Mouse (Mus musculus): Measurements from ENCODE around the gene Ccdc115. TPM values are rescaled to one million over a fixed set of nuclear protein-coding genes. Genes with fewer than 3 reads are reported as not detected.
A peak's percentile ranks its signal among the peaks of the same experiment; 100 is the strongest.

Gene Ccdc115
- 45.3 and 47.0 TPM in 2 replicates for polyA plus RNA-seq (2015; fragmentation: Nextera tagmentation; extraction: Ambion mirVana)

DNA sequence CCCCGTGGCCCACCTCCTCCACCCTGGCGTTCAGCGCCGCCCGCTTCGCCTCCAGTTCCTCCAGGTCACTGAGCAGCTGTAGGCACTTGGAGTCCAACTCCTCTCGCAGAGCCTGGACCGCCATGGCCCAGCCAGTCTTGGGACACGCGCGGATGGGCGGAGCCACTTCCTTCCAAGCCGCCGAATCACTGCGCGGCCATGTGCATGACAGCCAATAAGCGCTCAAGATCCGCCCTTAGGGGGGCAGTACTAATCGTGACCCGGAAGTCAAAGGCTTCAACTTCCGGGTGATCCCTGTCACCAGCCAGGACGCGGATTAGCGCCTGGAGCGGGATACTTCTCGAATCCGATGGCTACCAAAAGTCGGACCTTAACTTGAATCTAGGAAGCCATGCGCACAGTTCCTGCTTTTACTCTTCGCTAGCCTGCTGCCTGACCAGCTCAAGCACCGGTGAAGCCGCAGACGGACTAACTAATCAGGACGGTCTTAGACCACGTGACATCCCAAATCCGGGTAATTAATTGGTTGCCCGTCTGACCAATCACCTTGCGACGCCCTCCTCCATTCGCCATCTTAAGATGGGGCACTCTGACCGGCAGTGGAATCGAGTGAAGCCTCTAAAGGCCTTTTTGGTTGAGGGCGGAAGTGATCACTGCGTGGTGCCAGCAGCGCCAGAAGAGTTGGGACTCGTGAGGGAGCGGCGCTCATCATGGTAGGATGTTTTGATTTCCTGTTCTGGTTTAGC lies at the start of gene Ccdc115, which contains the start of gene Imp4:
Gene Ccdc115, minus strand, starts transcription at position 458 of the 746 bp plus-strand sequence.
Gene Imp4, plus strand, starts transcription at position 637 of the 746 bp plus-strand sequence.
- peak within 1 kb of the TSS; percentile 77 for H3K4me3 ChIP-seq (ENCODE audit: low read length)
- H3K27me3 ChIP-seq (ENCODE audit: control insufficient read depth, insufficient read depth, low read length): no peaks in the 10 kb centered on the region
- no peaks in the 10 kb centered on the region for H3K9me3 ChIP-seq (replicated peaks; ENCODE audit: control insufficient read depth, low read length)
- peaks cover 21% of the 10 kb centered on the region for H3K36me3 ChIP-seq (ENCODE audit: control insufficient read depth, insufficient read depth)
- peaks cover 19% of the 10 kb centered on the region for H3K4me1 ChIP-seq (ENCODE audit: control insufficient read depth, insufficient read depth, low read length)
- peak within 1 kb of the TSS; percentile 73 for H3K27ac ChIP-seq (ENCODE audit: low read length)
- ATAC-seq (replicated peaks; ENCODE audit: extremely low read depth, insufficient read depth, low FRiP score): peak; percentile 94
- H3K9ac ChIP-seq (ENCODE audit: low read length): peak within 1 kb of the TSS; percentile 76
- under 1% methylated on average over 48 of the region's 48 CpGs for WGBS
- peak within 1 kb of the TSS; percentile 91 for H3K4me2 ChIP-seq (ENCODE audit: low read depth, low read length)

DNA sequence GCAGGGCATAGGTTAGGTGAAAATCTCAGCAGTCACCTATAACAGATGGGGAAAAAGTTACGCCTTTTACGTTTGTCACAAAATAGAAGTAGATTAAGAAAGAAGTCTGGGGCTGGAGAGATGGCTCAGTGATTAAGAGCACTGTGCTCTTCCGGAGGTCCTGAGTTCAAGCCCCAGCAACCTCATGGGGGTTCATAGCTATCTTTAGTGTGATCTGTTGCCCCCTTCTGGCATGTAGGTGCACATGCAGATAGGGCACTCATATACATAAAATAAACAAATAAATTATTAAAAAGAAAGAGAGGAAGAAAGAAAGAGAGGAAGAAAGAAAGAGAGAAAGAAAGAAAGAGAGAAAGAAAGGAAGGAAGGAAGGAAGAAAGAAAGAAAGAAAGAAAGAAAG lies 47.9 kb upstream of the Ccdc115 start:
- WGBS: 88% methylated on average over 3 of the region's 3 CpGs
- ATAC-seq (replicated peaks; ENCODE audit: extremely low read depth, insufficient read depth, low FRiP score): no peak

DNA sequence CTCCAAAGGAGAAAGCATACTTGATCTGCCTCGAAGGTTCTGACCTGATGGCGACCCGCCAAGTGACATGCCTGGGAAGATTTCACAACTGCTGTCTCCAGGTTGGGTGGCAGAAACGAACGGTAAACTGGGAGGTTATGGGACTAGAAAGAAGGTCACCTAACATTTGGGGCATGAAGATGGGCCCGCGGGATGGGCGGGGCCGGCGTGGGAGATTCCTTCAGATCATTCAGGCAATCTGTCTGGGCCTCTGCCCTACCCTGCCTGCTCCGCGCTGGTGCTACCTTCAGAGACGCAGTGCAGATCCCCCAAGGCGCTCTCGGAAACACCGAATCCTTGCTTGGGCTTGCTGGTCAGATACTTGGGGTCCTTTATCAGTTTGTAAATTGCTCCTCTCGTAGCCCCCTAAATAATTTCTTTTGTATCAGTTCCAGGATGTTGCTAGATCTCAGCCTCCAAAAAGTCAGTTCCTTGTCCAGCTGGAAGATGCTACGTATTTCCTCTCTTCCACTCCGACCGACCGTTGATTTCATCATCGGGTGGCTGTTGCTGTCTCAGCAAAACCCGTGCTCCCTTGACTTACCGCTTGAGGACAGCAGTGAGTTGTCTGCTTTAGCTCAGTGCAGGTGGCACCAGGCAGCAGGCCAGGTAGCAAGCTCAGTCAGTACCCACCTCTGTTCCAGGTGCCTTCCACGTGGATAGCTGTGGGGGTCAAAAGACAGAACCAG lies 46.2 kb upstream of the Ccdc115 start:
- Histone ChIP-seq H3K4me2 (ENCODE audit: low read depth, low read length) (peak overlapping the region; percentile 67), H3K9ac (ENCODE audit: low read length) (peak overlapping the region; percentile 33), H3K27me3 (ENCODE audit: control insufficient read depth, insufficient read depth, low read length) (no peaks in the 10 kb centered on the region), H3K4me1 (ENCODE audit: control insufficient read depth, insufficient read depth, low read length) (peaks cover 6% of the 10 kb centered on the region; the same call in 1 of the 2 replicates), H3K36me3 (ENCODE audit: control insufficient read depth, insufficient read depth) (no peaks in the 10 kb centered on the region), H3K9me3 (replicated peaks; ENCODE audit: control insufficient read depth, low read length) (no peaks in the 10 kb centered on the region), H3K27ac (ENCODE audit: low read length) (no peak overlapping the region), H3K4me3 (ENCODE audit: low read length) (peak overlapping the region; percentile 34)
- 6% methylated on average over 25 of the region's 25 CpGs for WGBS
- ATAC-seq (replicated peaks; ENCODE audit: extremely low read depth, insufficient read depth, low FRiP score): 0 out of 2 replicates have a peak, but pooled peaks have one; percentile 28

More for the DNA sequence above, 47.9 kb upstream of the Ccdc115 start:
- no peaks in the 10 kb centered on the region; the same call in 1 of the 2 replicates for H3K9me3 ChIP-seq (replicated peaks; ENCODE audit: control insufficient read depth, low read length)
- no peak overlapping the region for H3K4me2 ChIP-seq (ENCODE audit: low read depth, low read length)
- H3K36me3 ChIP-seq (ENCODE audit: control insufficient read depth, insufficient read depth): no peaks in the 10 kb centered on the region
- peaks cover 3% of the 10 kb centered on the region; the same call in 1 of the 2 replicates for H3K4me1 ChIP-seq (ENCODE audit: control insufficient read depth, insufficient read depth, low read length)
- no peak overlapping the region for H3K4me3 ChIP-seq (ENCODE audit: low read length)
- H3K27me3 ChIP-seq (ENCODE audit: control insufficient read depth, insufficient read depth, low read length): no peaks in the 10 kb centered on the region
- H3K9ac ChIP-seq (ENCODE audit: low read length): no peak overlapping the region
- no peak overlapping the region for H3K27ac ChIP-seq (ENCODE audit: low read length)

DNA sequence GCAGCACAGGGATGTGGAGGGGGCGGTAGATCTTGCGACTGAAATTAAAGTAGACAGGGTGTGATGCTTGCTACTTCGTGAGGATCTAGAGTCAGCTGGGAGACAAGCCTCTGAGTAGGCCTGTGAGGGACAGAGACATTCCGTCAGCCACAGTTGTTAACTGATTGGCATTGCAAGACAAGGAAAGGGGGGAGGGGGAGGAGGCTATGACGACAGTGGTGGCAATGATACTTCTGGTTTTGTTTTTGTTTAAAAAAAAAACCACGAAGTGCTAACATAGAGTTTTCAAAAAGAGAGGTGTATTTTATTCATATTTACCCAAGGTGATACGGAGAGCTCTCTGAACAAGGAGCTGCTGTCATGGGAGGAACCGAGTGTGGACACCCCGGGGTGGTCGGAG lies 45.0 kb upstream of the Ccdc115 start:
- Histone ChIP-seq H3K4me1 (ENCODE audit: control insufficient read depth, insufficient read depth, low read length) (peaks cover 12% of the 10 kb centered on the region), H3K9me3 (replicated peaks; ENCODE audit: control insufficient read depth, low read length) (no peaks in the 10 kb centered on the region), H3K36me3 (ENCODE audit: control insufficient read depth, insufficient read depth) (no peaks in the 10 kb centered on the region), H3K27me3 (ENCODE audit: control insufficient read depth, insufficient read depth, low read length) (no peaks in the 10 kb centered on the region), H3K27ac (ENCODE audit: low read length) (no peak overlapping the region), H3K9ac (ENCODE audit: low read length) (no peak overlapping the region), H3K4me3 (ENCODE audit: low read length) (no peak overlapping the region), H3K4me2 (ENCODE audit: low read depth, low read length) (no peak overlapping the region)
- WGBS: 60% methylated on average over 10 of the region's 10 CpGs
- no peak for ATAC-seq (replicated peaks; ENCODE audit: extremely low read depth, insufficient read depth, low FRiP score)

DNA sequence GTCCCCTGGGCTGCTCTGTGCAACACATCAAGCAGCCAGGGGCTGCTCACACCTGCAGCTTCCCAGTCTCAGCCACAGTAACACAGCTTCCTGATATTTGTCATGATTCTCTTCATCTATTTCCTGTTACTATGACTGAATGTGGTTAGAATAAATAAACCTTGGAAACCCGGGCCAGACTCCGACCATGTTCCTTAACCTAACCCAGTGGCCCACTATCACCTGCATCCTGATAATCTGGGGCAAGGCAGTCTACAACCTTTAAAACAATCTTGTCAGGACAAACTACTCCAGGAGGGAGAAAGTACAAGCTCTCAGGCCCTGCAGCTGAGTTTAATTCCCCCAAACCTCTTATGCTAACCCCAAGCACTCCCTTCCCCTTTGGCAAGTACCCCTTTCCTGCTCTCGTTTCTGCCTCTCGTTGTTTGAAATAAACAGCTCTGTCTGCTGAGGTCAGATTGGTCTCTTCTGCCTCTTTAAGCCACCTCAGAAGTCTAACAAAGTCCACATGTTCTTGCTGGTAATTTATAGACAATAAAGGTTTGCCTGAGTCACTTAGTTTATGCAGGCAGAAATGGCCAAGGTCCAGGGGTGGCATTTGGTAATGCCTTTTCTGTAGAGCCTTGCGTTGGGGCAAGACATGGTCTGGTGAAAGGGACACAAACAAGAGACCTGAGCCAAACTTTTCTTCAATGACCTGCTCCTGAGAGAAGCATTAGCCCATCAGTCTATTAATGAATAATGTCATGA lies 42.6 kb upstream of the Ccdc115 start:
- Histone ChIP-seq H3K4me1 (ENCODE audit: control insufficient read depth, insufficient read depth, low read length) (peaks cover 23% of the 10 kb centered on the region), H3K27ac (ENCODE audit: low read length) (no peak overlapping the region; the same call in 1 of the 2 replicates)
- WGBS: 61% methylated on average over 5 of the region's 5 CpGs

DNA sequence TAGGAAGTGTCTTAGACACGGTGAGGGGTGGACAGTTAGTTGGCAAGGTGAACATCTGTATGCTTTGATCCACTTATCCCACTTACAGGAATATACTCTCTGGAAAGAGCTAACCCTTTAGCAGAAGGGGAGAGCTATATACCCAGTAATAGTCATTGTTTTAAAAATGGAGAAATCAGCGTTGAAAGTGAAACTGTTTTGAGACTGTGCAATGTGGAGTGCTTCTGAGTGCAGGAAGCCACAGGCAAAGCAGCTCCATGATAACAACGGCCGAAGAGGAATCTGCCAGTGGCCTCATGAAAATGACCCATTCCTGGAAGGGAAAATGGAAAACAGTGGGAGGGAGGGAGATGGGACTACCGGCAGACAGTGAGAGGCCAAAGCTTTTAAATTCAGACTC lies 41.3 kb upstream of the Ccdc115 start:
- no peaks in the 10 kb centered on the region for H3K9me3 ChIP-seq (replicated peaks; ENCODE audit: control insufficient read depth, low read length)
- ATAC-seq (replicated peaks; ENCODE audit: extremely low read depth, insufficient read depth, low FRiP score): no peak
- no peak overlapping the region for H3K9ac ChIP-seq (ENCODE audit: low read length)
- peaks cover 23% of the 10 kb centered on the region for H3K4me1 ChIP-seq (ENCODE audit: control insufficient read depth, insufficient read depth, low read length)
- no peak overlapping the region for H3K4me3 ChIP-seq (ENCODE audit: low read length)
- H3K36me3 ChIP-seq (ENCODE audit: control insufficient read depth, insufficient read depth): no peaks in the 10 kb centered on the region
- no peaks in the 10 kb centered on the region for H3K27me3 ChIP-seq (ENCODE audit: control insufficient read depth, insufficient read depth, low read length)
- H3K27ac ChIP-seq (ENCODE audit: low read length): no peak overlapping the region
- 32% methylated on average over 5 of the region's 5 CpGs for WGBS
- no peak overlapping the region; the same call in 1 of the 2 replicates for H3K4me2 ChIP-seq (ENCODE audit: low read depth, low read length)

More for the DNA sequence above, 42.6 kb upstream of the Ccdc115 start:
- no peak for ATAC-seq (replicated peaks; ENCODE audit: extremely low read depth, insufficient read depth, low FRiP score)
- H3K9ac ChIP-seq (ENCODE audit: low read length): no peak overlapping the region
- H3K36me3 ChIP-seq (ENCODE audit: control insufficient read depth, insufficient read depth): no peaks in the 10 kb centered on the region
- H3K9me3 ChIP-seq (replicated peaks; ENCODE audit: control insufficient read depth, low read length): no peaks in the 10 kb centered on the region
- no peaks in the 10 kb centered on the region for H3K27me3 ChIP-seq (ENCODE audit: control insufficient read depth, insufficient read depth, low read length)
- no peak overlapping the region for H3K4me2 ChIP-seq (ENCODE audit: low read depth, low read length)
- H3K4me3 ChIP-seq (ENCODE audit: low read length): no peak overlapping the region

DNA sequence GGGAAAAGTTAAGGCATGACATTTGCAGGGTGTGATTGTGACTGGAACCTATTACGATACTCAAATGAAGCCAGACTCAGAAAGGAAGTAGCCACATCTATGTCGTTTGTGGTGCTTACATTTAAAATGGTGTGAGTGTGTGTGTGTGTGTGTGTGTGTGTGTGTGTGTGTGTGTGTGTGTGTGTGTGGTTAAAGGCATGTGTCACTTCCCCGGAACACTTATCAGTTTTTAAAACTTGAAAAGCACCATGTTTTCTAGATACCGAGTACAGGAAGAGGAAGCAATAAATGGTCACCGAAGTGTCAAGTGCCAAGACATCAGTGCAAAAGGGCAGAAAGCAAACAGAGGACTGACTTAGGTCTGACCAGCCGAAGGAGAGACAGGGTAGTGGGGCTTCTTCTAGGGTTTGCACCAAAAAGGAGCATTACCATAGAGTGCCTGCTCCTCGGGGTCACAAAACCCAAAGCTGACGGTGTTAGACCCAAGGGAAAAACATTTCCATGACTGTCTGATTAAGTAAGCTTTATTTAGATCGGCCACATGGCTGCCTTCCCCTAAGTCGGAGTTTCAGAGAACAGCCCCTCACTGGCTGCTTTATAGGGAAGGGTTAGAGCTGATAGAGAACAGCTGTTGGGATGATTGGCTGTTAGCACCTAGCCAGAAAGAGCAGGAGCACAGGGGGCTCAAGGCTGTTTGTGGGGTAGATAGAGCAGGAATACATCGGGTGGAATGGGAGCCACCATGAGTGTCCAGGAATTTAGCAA lies 39.6 kb upstream of the Ccdc115 start:
- peak overlapping the region; percentile 61 for H3K27ac ChIP-seq (ENCODE audit: low read length)
- no peak overlapping the region for H3K4me3 ChIP-seq (ENCODE audit: low read length)

More for the DNA sequence above, 39.6 kb upstream of the Ccdc115 start:
- WGBS: 15% methylated on average over 11 of the region's 11 CpGs
- Histone ChIP-seq H3K9ac (ENCODE audit: low read length) (no peak overlapping the region), H3K27me3 (ENCODE audit: control insufficient read depth, insufficient read depth, low read length) (no peaks in the 10 kb centered on the region), H3K36me3 (ENCODE audit: control insufficient read depth, insufficient read depth) (no peaks in the 10 kb centered on the region), H3K4me2 (ENCODE audit: low read depth, low read length) (peak overlapping the region; percentile 45; the same call in 1 of the 2 replicates), H3K4me1 (ENCODE audit: control insufficient read depth, insufficient read depth, low read length) (peaks cover 20% of the 10 kb centered on the region), H3K9me3 (replicated peaks; ENCODE audit: control insufficient read depth, low read length) (no peaks in the 10 kb centered on the region)
- ATAC-seq (replicated peaks; ENCODE audit: extremely low read depth, insufficient read depth, low FRiP score): peak; percentile 64
